Mouse (Mus musculus) hindbrain, embryonic 15.5 days (tissue): ENCODE data around the gene Agtpbp1. TPM values are rescaled to one million over a fixed set of nuclear protein-coding genes. Genes with fewer than 3 reads are reported as not detected.
"Not testable (repeated sequence)": the region's sequence is repeated elsewhere in the genome, so short reads cannot be mapped to it uniquely, and the experiment has no call there.

Experiments
- ATAC-seq: fragments of 200-750 bp; cut with Nextera tagmentation; 2 replicates; pipeline ENCODE4 v1.8.0; 2017; ENCODE audit warnings: low read depth, moderate number of reproducible peaks, moderate TSS enrichment; ENCODE audit not compliant: low FRiP score
- H3K27ac ChIP-seq: fragments of 300-500 bp; sonication (generic); replicated peaks from 2 replicates; pipeline ENCODE4 v1.5.1; 2015; ENCODE audit warnings: mild to moderate bottlenecking, inconsistent platforms
- H3K27me3 ChIP-seq: fragments of 300-500 bp; sonication (generic); 2 replicates; pipeline ENCODE4 v1.6.1; 2015; ENCODE audit warnings: control low read depth, inconsistent platforms
- H3K36me3 ChIP-seq: fragments of 300-500 bp; sonication (generic); 2 replicates; pipeline ENCODE4 v1.6.1; 2015; ENCODE audit warnings: control low read depth, inconsistent platforms
- H3K4me1 ChIP-seq: fragments of 300-500 bp; sonication (generic); replicated peaks from 2 replicates; pipeline ENCODE4 v1.6.1; 2015; ENCODE audit warnings: control low read depth, inconsistent platforms
- H3K4me2 ChIP-seq: fragments of 300-500 bp; sonication (generic); 2 replicates; pipeline ENCODE4 v1.6.1; 2015; ENCODE audit warnings: moderate library complexity, mild to moderate bottlenecking, inconsistent platforms
- H3K4me3 ChIP-seq: fragments of 300-500 bp; sonication (generic); 2 replicates; pipeline ENCODE4 v1.5.1; 2015; ENCODE audit warnings: mild to moderate bottlenecking, inconsistent platforms
- H3K9ac ChIP-seq: fragments of 300-500 bp; sonication (generic); 2 replicates; pipeline ENCODE4 v1.6.1; 2015; ENCODE audit warnings: inconsistent platforms
- H3K9me3 ChIP-seq: fragments of 300-500 bp; sonication (generic); 2 replicates; pipeline ENCODE4 v1.6.1; 2016; ENCODE audit warnings: control low read depth, inconsistent platforms
- WGBS: fragments of 180-500 bp; shearing (Covaris S2); methylation state at CpG from one replicate; pipeline ENCODE4 v1.1.7; 2015; 5-methylcytosine and 5-hydroxymethylcytosine counted together
- polyA plus RNA-seq: library from polyadenylated mRNA; unstranded; fragments of >200 nt; fragmentation: Nextera tagmentation; extraction: Ambion mirVana; gene quantifications from 2 replicates; pipeline ENCODE4 v1.2.1, GENCODE M21; 2015

Gene Agtpbp1
- polyA plus RNA-seq, 1 experiment from 2014 or later: 65.9 TPM

DNA sequence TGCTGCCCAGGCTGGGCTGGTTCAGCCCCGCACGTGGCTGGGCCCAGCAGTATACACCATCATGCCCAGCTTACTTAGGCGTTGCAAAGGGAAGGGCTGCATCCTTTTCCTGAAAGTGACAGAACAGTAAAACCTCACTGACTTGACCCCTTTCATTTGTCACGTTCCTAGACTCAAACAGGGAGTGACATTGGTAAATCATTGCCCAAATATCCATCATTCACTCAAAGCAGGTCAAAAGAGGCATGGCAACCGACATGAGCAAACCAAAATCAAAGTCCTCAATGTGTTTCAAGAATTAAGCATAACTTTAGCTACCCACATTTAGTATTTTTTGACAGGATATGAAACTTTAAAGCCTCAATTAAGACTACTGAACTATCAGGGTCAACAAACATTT is 86.8 kb downstream of the Agtpbp1 start:
- ATAC-seq: no peak
- Histone ChIP-seq H3K4me2 (no peak overlapping the region), H3K27ac (no peak overlapping the region), H3K4me1 (peaks cover 5% of the 10 kb centered on the region; the same call in 1 of the 2 replicates), H3K36me3 (peaks cover 32% of the 10 kb centered on the region), H3K27me3 (no peaks in the 10 kb centered on the region), H3K9me3 (no peaks in the 10 kb centered on the region), H3K4me3 (no peak overlapping the region), H3K9ac (no peak overlapping the region)
- WGBS: 69% methylated on average over 5 of the region's 5 CpGs

DNA sequence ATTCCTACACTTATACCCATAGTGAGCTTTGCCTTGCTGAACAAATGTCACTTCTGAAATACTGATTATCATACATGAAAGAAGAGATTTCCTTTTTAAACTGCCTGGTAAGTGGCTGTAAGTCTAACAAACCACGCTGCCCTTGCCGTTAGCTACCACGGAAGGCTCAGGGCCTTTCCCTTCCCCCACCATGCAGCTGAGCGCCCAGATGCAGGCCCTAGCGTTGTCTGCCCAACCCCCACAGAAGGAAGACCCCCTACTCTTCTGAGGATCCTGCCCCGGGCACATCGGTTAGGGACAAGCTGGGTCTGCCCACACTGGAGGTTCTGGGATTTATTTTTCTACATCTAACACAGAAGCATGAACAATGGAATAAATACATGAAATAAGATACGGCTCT is 89.2 kb downstream of the Agtpbp1 start:
- Histone ChIP-seq H3K36me3 (peaks cover 28% of the 10 kb centered on the region), H3K9me3 (no peaks in the 10 kb centered on the region), H3K9ac (no peak overlapping the region), H3K4me1 (peaks cover 5% of the 10 kb centered on the region; the same call in 1 of the 2 replicates), H3K4me2 (no peak overlapping the region), H3K27me3 (no peaks in the 10 kb centered on the region), H3K4me3 (no peak overlapping the region), H3K27ac (no peak overlapping the region)
- ATAC-seq: no peak
- 16% methylated on average over 8 of the region's 8 CpGs for WGBS

DNA sequence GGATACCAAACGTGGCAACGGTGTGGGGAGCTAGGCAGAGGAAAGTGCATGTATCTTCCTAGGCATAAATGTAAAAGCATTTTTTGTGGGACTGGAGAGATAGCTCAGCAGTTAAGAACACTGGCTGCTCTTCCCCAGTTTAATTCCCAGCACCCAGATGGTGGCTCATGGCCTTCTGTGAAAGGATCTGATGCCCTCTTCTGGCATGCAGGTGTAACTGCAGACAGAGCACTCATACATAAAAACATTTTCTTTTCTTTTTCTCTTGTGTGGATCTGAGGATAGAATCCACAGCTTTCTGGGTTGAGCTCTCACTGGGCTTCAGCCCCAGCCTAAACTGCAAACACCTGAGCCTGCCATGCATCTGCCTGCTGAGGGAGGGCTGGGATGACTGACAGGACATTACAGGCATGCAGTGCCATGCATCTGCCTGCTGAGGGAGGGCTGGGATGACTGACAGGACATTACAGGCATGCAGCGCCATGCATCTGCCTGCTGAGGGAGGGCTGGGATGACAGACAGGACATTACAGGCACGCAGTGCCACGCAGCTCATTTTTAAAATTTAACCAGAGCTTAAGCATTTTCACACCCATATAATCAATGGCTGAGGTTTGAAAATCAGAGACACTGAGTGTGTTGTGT is 90.3 kb downstream of the Agtpbp1 start:
- no peak overlapping the region for H3K27ac ChIP-seq
- no peaks in the 10 kb centered on the region for H3K27me3 ChIP-seq
- no peak overlapping the region for H3K4me3 ChIP-seq
- H3K4me2 ChIP-seq: no peak overlapping the region
- peaks cover 5% of the 10 kb centered on the region; the same call in 1 of the 2 replicates for H3K4me1 ChIP-seq
- H3K9me3 ChIP-seq: no peaks in the 10 kb centered on the region
- no peak overlapping the region for H3K9ac ChIP-seq
- peaks cover 20% of the 10 kb centered on the region for H3K36me3 ChIP-seq
- 60% methylated on average over 5 of the region's 5 CpGs for WGBS
- ATAC-seq: no peak

DNA sequence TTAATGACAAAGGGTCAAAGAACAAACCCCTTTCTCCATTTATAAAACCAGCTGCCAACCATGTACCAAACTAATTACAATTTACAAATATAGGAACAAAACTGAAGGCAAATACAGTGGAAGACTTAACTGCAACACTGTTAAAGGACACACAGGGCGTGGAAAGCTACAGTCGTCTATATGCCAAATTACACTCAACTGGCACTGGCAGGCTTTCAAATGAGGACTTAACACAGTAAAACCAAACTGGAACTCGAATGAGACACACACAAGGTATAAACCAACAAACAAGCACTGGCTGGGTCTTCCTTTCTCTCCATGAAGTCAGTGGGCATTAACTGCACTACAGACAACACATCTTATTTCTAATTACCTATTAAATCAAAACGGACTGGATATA is 94.3 kb downstream of the Agtpbp1 start:
- peaks cover 14% of the 10 kb centered on the region for H3K36me3 ChIP-seq
- H3K27ac ChIP-seq: no peak overlapping the region
- ATAC-seq: no peak
- H3K9me3 ChIP-seq: no peaks in the 10 kb centered on the region
- H3K4me3 ChIP-seq: no peak overlapping the region
- no peaks in the 10 kb centered on the region for H3K27me3 ChIP-seq
- H3K4me1 ChIP-seq: peaks cover 2% of the 10 kb centered on the region; the same call in 1 of the 2 replicates
- H3K4me2 ChIP-seq: no peak overlapping the region
- WGBS: 72% methylated on average over 4 of the region's 4 CpGs
- no peak overlapping the region for H3K9ac ChIP-seq

DNA sequence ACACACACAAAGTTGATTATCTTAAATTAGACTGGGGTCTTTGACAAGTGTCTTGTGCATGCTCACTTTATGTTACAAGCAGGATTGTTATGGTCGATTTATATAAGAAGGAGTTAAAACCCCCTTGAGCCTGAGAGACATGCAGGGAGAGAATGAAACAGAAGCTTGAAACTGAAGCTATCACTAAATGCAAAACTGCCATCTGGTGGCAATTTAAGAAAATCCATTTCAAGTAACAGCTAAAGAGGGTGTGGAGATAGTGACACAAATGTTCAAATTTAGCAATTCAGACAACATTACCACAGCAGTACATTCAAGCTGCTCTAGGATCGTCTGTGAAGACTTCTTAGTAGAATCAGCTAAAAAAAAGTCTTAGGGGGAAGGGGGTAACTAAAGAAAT is 95.9 kb downstream of the Agtpbp1 start:
- Histone ChIP-seq H3K4me3 (no peak overlapping the region), H3K9me3 (no peaks in the 10 kb centered on the region), H3K27me3 (no peaks in the 10 kb centered on the region), H3K4me1 (0 out of 2 replicates have a peak, but pooled peaks cover 2% of the 10 kb centered on the region), H3K27ac (no peak overlapping the region), H3K9ac (no peak overlapping the region), H3K36me3 (peaks cover 4% of the 10 kb centered on the region; the same call in 1 of the 2 replicates), H3K4me2 (no peak overlapping the region)
- ATAC-seq: 0 out of 2 replicates have a peak, but pooled peaks have one; percentile 15
- 37% methylated on average over 2 of the region's 2 CpGs for WGBS

DNA sequence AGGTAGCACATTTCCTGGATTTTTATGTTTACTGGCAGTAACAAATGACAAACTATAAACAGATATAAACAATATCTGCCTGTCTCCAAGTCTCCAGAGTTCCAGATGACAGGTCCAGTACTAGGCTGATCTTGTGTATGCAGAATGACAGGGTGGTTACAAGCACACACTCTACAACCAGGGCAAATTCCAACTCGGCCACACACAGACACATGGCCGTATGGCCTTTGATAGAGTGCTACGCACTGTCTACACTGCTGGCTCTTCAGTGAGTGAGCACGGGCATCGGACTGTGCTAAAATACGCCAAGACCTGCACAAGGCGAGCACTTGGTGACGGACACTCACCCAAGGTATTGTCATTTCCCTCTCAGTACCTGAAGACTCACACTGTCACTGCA is 97.7 kb downstream of the Agtpbp1 start:
- H3K9ac ChIP-seq: no peak overlapping the region
- WGBS: 96% methylated on average over 8 of the region's 8 CpGs
- no peaks in the 10 kb centered on the region for H3K9me3 ChIP-seq
- no peak overlapping the region for H3K4me3 ChIP-seq
- H3K36me3 ChIP-seq: no peaks in the 10 kb centered on the region
- 0 out of 2 replicates have a peak, but pooled peaks cover 3% of the 10 kb centered on the region for H3K4me1 ChIP-seq
- no peak overlapping the region for H3K27ac ChIP-seq
- no peak; the same call in 1 of the 2 replicates for ATAC-seq
- H3K4me2 ChIP-seq: no peak overlapping the region
- H3K27me3 ChIP-seq: no peaks in the 10 kb centered on the region

DNA sequence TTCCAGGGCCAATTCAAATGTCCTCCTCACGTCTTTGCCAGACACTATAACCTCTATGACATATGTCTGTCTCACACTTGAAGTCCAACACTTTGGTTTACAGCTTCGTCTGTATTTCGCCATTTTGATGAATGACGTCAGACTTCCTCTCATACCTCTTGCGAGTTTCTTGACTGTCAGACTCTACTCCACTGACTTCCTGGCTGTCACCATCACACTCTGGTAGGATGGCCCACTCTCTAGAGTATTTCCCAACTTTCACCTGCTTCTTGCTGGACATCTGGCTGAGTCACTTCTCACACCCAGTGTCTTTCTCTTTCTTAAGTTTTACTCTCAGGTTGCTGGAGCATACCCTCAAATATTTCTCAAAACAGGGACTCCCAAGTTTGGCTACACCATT is 98.8 kb downstream of the Agtpbp1 start:
- H3K4me1 ChIP-seq: peaks cover 7% of the 10 kb centered on the region; the same call in 1 of the 2 replicates
- ATAC-seq: no peak
- no peaks in the 10 kb centered on the region for H3K9me3 ChIP-seq
- H3K27ac ChIP-seq: no peak overlapping the region
- no peaks in the 10 kb centered on the region for H3K27me3 ChIP-seq
- 92% methylated on average over 5 of the region's 5 CpGs for whole genome bisulfite sequencing
- no peak overlapping the region for H3K9ac ChIP-seq
- no peak overlapping the region for H3K4me3 ChIP-seq
- no peaks in the 10 kb centered on the region for H3K36me3 ChIP-seq
- no peak overlapping the region for H3K4me2 ChIP-seq

DNA sequence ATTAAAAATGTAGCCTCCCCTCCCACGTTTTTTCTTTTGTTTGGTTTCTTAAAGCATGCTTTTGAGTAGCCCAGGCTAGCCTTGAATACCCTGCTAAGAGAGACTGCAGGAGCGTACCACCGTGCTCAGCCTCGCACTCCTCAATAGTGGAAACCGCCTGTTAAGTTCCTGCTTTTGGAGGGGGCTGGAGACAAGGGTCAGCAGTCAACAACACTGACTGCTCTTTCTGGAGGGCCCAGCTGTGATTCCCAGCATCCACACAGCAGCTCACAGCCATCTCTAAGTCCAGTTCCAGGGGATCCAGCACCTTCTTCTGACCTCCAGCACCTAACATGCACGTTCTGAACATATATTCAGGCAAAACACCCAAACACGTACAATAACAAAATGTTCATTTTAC is 99.6 kb downstream of the Agtpbp1 start:
- WGBS: 91% methylated on average over 7 of the region's 7 CpGs
- peaks cover 7% of the 10 kb centered on the region; the same call in 1 of the 2 replicates for H3K4me1 ChIP-seq
- H3K9ac ChIP-seq: no peak overlapping the region
- no peak overlapping the region for H3K27ac ChIP-seq
- H3K4me3 ChIP-seq: no peak overlapping the region
- H3K36me3 ChIP-seq: no peaks in the 10 kb centered on the region
- H3K4me2 ChIP-seq: no peak overlapping the region
- no peak for ATAC-seq
- H3K9me3 ChIP-seq: no peaks in the 10 kb centered on the region
- no peaks in the 10 kb centered on the region for H3K27me3 ChIP-seq

DNA sequence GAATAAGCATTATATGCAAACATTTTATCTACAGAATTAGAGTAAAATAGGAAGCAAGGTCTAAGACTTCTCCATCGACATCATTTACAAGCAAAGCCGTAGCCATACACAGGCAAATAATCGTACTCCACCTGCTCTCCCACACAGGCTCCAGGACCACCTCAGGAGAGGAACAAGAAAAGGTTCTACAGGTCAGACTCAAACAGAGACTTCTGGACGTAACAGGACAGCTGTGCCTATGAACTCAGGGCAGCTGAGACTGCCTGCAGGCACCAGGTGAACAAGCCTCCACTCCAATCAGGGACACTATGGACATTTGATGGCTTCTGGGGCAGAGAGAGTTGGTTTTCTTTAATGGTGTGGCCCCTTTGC is 103.6 kb downstream of the Agtpbp1 start:
- no peaks in the 10 kb centered on the region for H3K27me3 ChIP-seq
- no peak overlapping the region for H3K9ac ChIP-seq
- no peak overlapping the region for H3K4me3 ChIP-seq
- peaks cover 11% of the 10 kb centered on the region for H3K36me3 ChIP-seq
- ATAC-seq: no peak
- H3K4me2 ChIP-seq: no peak overlapping the region
- no peaks in the 10 kb centered on the region for H3K9me3 ChIP-seq
- no peak overlapping the region for H3K27ac ChIP-seq
- 88% methylated on average over 4 of the region's 4 CpGs for WGBS
- H3K4me1 ChIP-seq: peaks cover 5% of the 10 kb centered on the region; the same call in 1 of the 2 replicates

DNA sequence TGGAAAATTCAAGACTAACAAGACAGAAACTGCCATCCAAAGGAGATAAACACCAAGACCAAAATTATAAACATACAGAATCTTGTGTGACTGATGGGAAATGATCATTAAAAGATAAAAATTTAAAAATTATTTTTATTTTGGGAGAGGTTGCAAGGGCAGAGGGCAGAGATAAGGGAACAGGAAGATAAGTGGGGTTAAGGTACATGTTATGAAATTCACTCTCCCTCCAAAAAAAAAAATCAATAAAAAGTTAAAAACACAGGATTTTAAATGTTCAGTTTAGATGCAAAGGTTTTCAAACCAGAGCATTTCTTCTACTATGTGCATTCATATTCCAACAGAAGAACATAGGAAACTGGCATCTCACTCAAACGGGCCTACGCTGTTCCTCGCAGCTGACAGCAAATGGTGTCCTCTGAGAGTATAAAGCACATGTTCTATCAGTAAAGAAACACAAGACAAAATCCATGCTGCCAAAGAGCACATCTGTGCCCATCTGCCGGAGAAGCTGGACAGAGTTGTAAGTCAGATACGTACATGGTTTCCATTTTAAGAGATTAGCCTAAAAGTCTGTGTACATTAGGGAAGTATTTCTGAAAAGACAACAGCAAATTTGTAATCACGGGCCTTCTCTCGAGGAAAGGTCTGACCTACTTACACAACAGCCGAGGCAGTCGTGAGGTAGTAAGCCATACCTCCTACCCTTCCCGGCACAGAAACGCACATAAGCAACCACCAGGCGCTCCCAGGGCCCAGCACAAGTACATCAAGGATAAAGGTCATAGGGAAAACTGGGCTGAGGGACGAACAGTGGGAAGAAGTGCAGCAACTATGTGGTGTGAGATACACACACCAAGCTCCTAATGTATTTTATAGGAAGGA is 104.2 kb downstream of the Agtpbp1 start:
- no peak for ATAC-seq
- H3K9me3 ChIP-seq: no peaks in the 10 kb centered on the region
- WGBS: 83% methylated on average over 13 of the region's 13 CpGs
- H3K4me2 ChIP-seq: no peak overlapping the region
- H3K4me3 ChIP-seq: no peak overlapping the region
- H3K9ac ChIP-seq: no peak overlapping the region
- H3K36me3 ChIP-seq: peaks cover 14% of the 10 kb centered on the region
- no peak overlapping the region for H3K27ac ChIP-seq
- peaks cover 5% of the 10 kb centered on the region; the same call in 1 of the 2 replicates for H3K4me1 ChIP-seq
- H3K27me3 ChIP-seq: no peaks in the 10 kb centered on the region

DNA sequence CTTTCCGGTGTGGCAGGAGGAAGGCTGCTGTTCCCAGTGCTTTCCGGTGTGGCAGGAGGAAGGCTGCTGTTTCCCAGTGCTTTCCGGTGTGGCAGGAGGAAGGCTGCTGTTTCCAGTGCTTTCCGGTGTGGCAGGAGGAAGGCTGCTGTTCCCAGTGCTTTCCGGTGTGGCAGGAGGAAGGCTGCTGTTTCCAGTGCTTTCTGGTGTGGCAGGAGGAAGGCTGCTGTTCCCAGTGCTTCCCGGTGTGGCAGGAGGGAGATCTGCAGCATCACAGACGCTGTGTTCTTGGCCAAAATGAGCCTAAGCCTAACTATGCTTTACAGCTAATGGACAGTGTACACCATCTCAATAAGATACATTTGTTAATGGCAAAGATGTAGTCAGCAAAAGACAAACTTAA is 107.1 kb downstream of the Agtpbp1 start:
- not testable (repeated sequence) for H3K27ac ChIP-seq, H3K4me2 ChIP-seq, H3K4me3 ChIP-seq, H3K9ac ChIP-seq, H3K4me1 ChIP-seq, H3K9me3 ChIP-seq, ATAC-seq, H3K27me3 ChIP-seq
- WGBS: 91% methylated on average over 7 of the region's 7 CpGs
- peaks cover 23% of the 10 kb centered on the region for H3K36me3 ChIP-seq

DNA sequence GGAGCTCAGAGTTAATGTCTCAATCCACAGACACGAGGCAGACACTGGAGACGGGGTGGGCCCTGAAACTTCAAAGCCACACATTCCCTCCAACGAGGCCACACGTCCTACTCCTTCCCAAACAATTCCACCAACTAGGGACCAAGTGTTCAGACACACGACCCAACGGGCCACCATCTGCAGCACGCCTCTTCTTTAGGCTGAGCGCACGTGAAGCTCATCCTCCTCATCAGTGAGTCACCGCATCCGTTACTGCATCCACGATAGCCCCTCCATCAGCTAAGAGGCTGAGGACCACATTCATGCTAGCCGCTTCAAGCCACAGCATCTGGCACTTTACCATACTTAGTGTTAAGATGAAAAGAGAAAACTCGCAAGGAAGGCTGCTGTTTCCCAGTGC is 107.6 kb downstream of the Agtpbp1 start:
- H3K9me3 ChIP-seq: no peaks in the 10 kb centered on the region
- peaks cover 23% of the 10 kb centered on the region for H3K36me3 ChIP-seq
- no peak overlapping the region for H3K27ac ChIP-seq
- no peak overlapping the region for H3K9ac ChIP-seq
- no peak overlapping the region for H3K4me3 ChIP-seq
- H3K4me2 ChIP-seq: no peak overlapping the region
- H3K27me3 ChIP-seq: no peaks in the 10 kb centered on the region
- 93% methylated on average over 14 of the region's 14 CpGs for WGBS
- H3K4me1 ChIP-seq: peaks cover 5% of the 10 kb centered on the region; the same call in 1 of the 2 replicates
- ATAC-seq: no peak
